8 mouse cellular contexts compared by ENCODE assay signal in the genomic region with DNA sequence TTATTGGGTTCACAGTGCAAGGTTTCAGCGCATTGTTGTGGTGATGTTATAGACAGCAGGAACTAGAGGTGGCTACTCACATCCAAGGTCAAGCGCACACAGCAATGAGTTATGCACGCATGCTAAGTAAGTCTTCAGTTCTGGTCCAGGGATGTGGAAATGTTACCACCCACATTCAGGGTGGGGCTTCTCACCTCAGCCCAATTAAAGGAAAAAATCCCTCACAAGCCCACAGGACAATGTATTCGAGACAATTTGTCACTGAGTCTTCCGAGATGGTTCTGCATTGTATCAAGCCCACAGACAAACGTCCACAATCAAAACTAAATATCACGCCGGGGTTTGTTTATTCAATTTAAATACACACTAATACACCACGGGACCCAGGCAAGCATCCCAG. TPM values are rescaled to one million over a fixed set of nuclear protein-coding genes. Genes with fewer than 3 reads are reported as not detected.
A peak's percentile ranks its signal among the peaks of the same experiment; 100 is the strongest.
DNase-seq lines count a peak whose midpoint lies in the region; ATAC-seq and TF ChIP-seq lines count a peak whose summit lies in the region.

No protein-coding gene starts in this region.

- no peaks in the 10 kb centered on the region for H3K27me3 ChIP-seq in heart, embryonic 10.5 days (ENCODE audit: insufficient read depth, poor library complexity, severe bottlenecking)
- H3K27me3 ChIP-seq in G1E (ENCODE audit: insufficient read depth, low read length), result no peaks in the 10 kb centered on the region; the same call in 1 of the 2 replicates
- H3K27me3 ChIP-seq in forebrain, embryonic 10.5 days (ENCODE audit: poor library complexity, severe bottlenecking), result no peaks in the 10 kb centered on the region
- no peaks in the 10 kb centered on the region for H3K27me3 ChIP-seq in kidney, embryonic 14.5 days (ENCODE audit: control insufficient read depth, insufficient read depth, low read length)
- H3K27me3 ChIP-seq in midbrain, embryonic 14.5 days (ENCODE audit: control insufficient read depth, insufficient read depth, low read length), result no peaks in the 10 kb centered on the region
- H3K27me3 ChIP-seq in thymus, adult 2 months (ENCODE audit: control insufficient read depth, insufficient read depth, low read length), result no peaks in the 10 kb centered on the region

- WGBS in heart, embryonic 10.5 days, result 81% methylated on average over 9 of the region's 9 CpGs
- 87% methylated on average over 9 of the region's 9 CpGs for WGBS in forebrain, embryonic 10.5 days
- 80% methylated on average over 9 of the region's 9 CpGs for WGBS in kidney, embryonic 14.5 days
- 83% methylated on average over 9 of the region's 9 CpGs for whole genome bisulfite sequencing in midbrain, embryonic 14.5 days
- WGBS in thymus, adult 2 months, result 76% methylated on average over 9 of the region's 9 CpGs

- peak overlapping the region; percentile 66 for H3K4me2 ChIP-seq in kidney, embryonic 14.5 days (replicated peaks; ENCODE audit: low read depth, low read length)
- peak overlapping the region; percentile 71 for H3K4me2 ChIP-seq in midbrain, embryonic 14.5 days (ENCODE audit: low read length)

- H3K9me3 ChIP-seq in heart, embryonic 10.5 days, result no peaks in the 10 kb centered on the region
- H3K9me3 ChIP-seq in G1E (replicated peaks), result no peaks in the 10 kb centered on the region
- H3K9me3 ChIP-seq in forebrain, embryonic 10.5 days, result no peaks in the 10 kb centered on the region
- H3K9me3 ChIP-seq in kidney, embryonic 14.5 days (ENCODE audit: control insufficient read depth, low read length), result no peaks in the 10 kb centered on the region
- no peaks in the 10 kb centered on the region for H3K9me3 ChIP-seq in midbrain, embryonic 14.5 days (ENCODE audit: control insufficient read depth, low read length)

- H3K9ac ChIP-seq in kidney, embryonic 14.5 days (ENCODE audit: low read depth, low read length), result no peak overlapping the region
- peak overlapping the region; percentile 89 for H3K9ac ChIP-seq in midbrain, embryonic 14.5 days (replicated peaks; ENCODE audit: low read length)

- H3K4me1 ChIP-seq in heart, embryonic 10.5 days, result peaks cover 7% of the 10 kb centered on the region
- H3K4me1 ChIP-seq in G1E (ENCODE audit: insufficient read depth, low read depth, low read length), result peaks cover 40% of the 10 kb centered on the region
- H3K4me1 ChIP-seq in forebrain, embryonic 10.5 days, result peaks cover 10% of the 10 kb centered on the region
- no peaks in the 10 kb centered on the region for H3K4me1 ChIP-seq in kidney, embryonic 14.5 days (ENCODE audit: control insufficient read depth, insufficient read depth, low read length)
- peaks cover 13% of the 10 kb centered on the region for H3K4me1 ChIP-seq in midbrain, embryonic 14.5 days (ENCODE audit: control insufficient read depth, insufficient read depth, low read length)
- peaks cover 3% of the 10 kb centered on the region; the same call in 1 of the 2 replicates for H3K4me1 ChIP-seq in thymus, adult 2 months (replicated peaks; ENCODE audit: control insufficient read depth, insufficient read depth, low read length)

- no peak for TF ChIP-seq POLR2A in thymus, adult 2 months (IDR thresholded peaks at IDR 0.05; ENCODE audit: control insufficient read depth, extremely low read depth, insufficient read depth, low read length, poor library complexity)

- TF ChIP-seq CTCF in G1E (IDR thresholded peaks at IDR 0.05; ENCODE audit: low read depth, low read length), result no peak
- TF ChIP-seq CTCF in thymus, adult 2 months (IDR thresholded peaks at IDR 0.05; ENCODE audit: borderline replicate concordance, control insufficient read depth, extremely low read depth, insufficient read depth, low read length, poor library complexity), result no peak

- peak overlapping the region; percentile 90; the same call in 1 of the 2 replicates for H3K27ac ChIP-seq in heart, embryonic 10.5 days
- no peak overlapping the region; the same call in 1 of the 2 replicates for H3K27ac ChIP-seq in forebrain, embryonic 10.5 days
- H3K27ac ChIP-seq in kidney, embryonic 14.5 days (ENCODE audit: low read depth, low read length), result no peak overlapping the region
- 0 out of 2 replicates have a peak overlapping the region, but pooled peaks have one; percentile 87 for H3K27ac ChIP-seq in midbrain, embryonic 14.5 days (replicated peaks; ENCODE audit: low read depth, low read length)
- no peak overlapping the region for H3K27ac ChIP-seq in thymus, adult 2 months (ENCODE audit: control insufficient read depth, insufficient read depth, low read length)

- no peak for ATAC-seq in G1E (ENCODE audit: extremely low read depth, insufficient number of reproducible peaks, low FRiP score, poor library complexity, severe bottlenecking)
- 0 out of 2 replicates have a peak, but pooled peaks have one; percentile 2 for ATAC-seq in kidney, embryonic 14.5 days (ENCODE audit: low FRiP score, low TSS enrichment)
- peak; percentile 6; the same call in 1 of the 2 replicates for ATAC-seq in midbrain, embryonic 14.5 days (ENCODE audit: low FRiP score, low TSS enrichment)

- no peaks in the 10 kb centered on the region for H3K36me3 ChIP-seq in heart, embryonic 10.5 days
- peaks cover 11% of the 10 kb centered on the region for H3K36me3 ChIP-seq in G1E (replicated peaks)
- no peaks in the 10 kb centered on the region for H3K36me3 ChIP-seq in forebrain, embryonic 10.5 days (replicated peaks)
- no peaks in the 10 kb centered on the region for H3K36me3 ChIP-seq in kidney, embryonic 14.5 days (ENCODE audit: control insufficient read depth, insufficient read depth, low read length)
- H3K36me3 ChIP-seq in midbrain, embryonic 14.5 days (ENCODE audit: control insufficient read depth, insufficient read depth, low read length), result no peaks in the 10 kb centered on the region
- H3K36me3 ChIP-seq in thymus, adult 2 months (ENCODE audit: control insufficient read depth, insufficient read depth, low read length), result no peaks in the 10 kb centered on the region

- H3K4me3 ChIP-seq in heart, embryonic 10.5 days, result peak overlapping the region; percentile 74
- peak overlapping the region; percentile 93; the same call in 1 of the 2 replicates for H3K4me3 ChIP-seq in G1E (ENCODE audit: low read depth, low read length)
- H3K4me3 ChIP-seq in forebrain, embryonic 10.5 days, result peak overlapping the region; percentile 82; the same call in 1 of the 2 replicates
- H3K4me3 ChIP-seq in kidney, embryonic 14.5 days (ENCODE audit: low read length), result peak overlapping the region; percentile 79
- H3K4me3 ChIP-seq in midbrain, embryonic 14.5 days (replicated peaks; ENCODE audit: low read depth, low read length), result peak overlapping the region; percentile 76
- no peak overlapping the region for H3K4me3 ChIP-seq in thymus, adult 2 months (ENCODE audit: control insufficient read depth, insufficient read depth, low read length)

- DNase-seq in heart, embryonic 10.5 days (ENCODE audit: low spot score), result no peak
- DNase-seq in heart, adult 11 months, result no peak
- DNase-seq in G1E (ENCODE audit: low spot score), result no peak
- DNase-seq in forebrain, embryonic 10.5 days (ENCODE audit: extremely low spot score, low spot score), result no peak
- no peak for DNase-seq in midbrain, embryonic 14.5 days
- DNase-seq in thymus, adult 2 months, result no peak
- DNase-seq in gastrocnemius, postnatal 25 days, result no peak

RNA-seq across cellular contexts. Expression of a gene that starts 0.7 kb away (rescaled TPM):
- polyA plus RNA-seq in heart, embryonic 10.5 days (2016; fragmentation: Nextera tagmentation; extraction: Ambion mirVana), result 21.1 and 23.2 TPM in 2 replicates
- total RNA-seq in G1E (2014; fragmentation: Nextera tagmentation) (80.6 and 139 TPM in 2 replicates), G1E (2017) (46.5 and 48.3 TPM in 2 replicates)
- polyA plus RNA-seq in G1E (2012), result 5.0 and 5.9 TPM in 2 replicates
- 23.3 and 24.0 TPM in 2 replicates for polyA plus RNA-seq in forebrain, embryonic 10.5 days (2016; fragmentation: Nextera tagmentation; extraction: Ambion mirVana)
- polyA plus RNA-seq in kidney, embryonic 14.5 days (2014; fragmentation: Nextera tagmentation; extraction: Ambion mirVana), result 22.4 and 26.8 TPM in 2 replicates
- polyA plus RNA-seq in midbrain, embryonic 14.5 days (2014; fragmentation: Nextera tagmentation; extraction: Ambion mirVana), result 37.6 and 45.6 TPM in 2 replicates
- polyA plus RNA-seq in thymus, adult 2 months (2012; rRNA removed), result 15.1 and 18.5 TPM in 2 replicates
- total RNA-seq in gastrocnemius, postnatal 25 days (2021), result 10 to 100 TPM; 26.3 to 31.0 TPM

Comparison
In these comparisons a context has a peak if more than half of its experiments do, and no peak if none do; other contexts are left out.
1. H3K27ac ChIP-seq: peak in heart, embryonic 10.5 days (single experiment) and midbrain, embryonic 14.5 days (single experiment); none in forebrain, embryonic 10.5 days (single experiment), kidney, embryonic 14.5 days (single experiment) and thymus, adult 2 months (single experiment).